ENCODE assay signal across 30 mouse cellular contexts in the genomic region with DNA sequence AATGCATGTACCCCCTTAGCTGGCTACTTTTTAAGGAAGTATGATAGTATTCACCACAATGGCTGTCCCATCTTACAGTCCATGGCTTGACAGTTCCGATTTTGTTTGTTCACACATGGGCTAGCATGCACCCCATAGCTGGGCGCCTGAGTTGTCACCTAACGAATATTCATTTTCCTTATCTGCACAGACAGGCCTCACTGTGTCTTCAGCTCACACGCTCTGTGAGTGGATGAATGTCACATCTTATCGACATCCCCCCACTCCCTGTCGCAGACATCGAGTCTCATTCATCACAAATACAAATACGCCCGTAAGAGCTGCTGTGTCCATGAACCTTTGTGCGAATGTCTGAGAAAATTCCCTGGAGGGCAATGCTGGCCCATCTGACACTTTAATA. TPM values are rescaled to one million over a fixed set of nuclear protein-coding genes. Genes with fewer than 3 reads are reported as not detected.
DNase-seq lines count a peak whose midpoint lies in the region; ATAC-seq and TF ChIP-seq lines count a peak whose summit lies in the region.
"Had no signal": no experiment of that assay in that cellular context is flagged by ENCODE, and none has a peak within 500 bp of the region (broad histone marks: within the 10 kb centered on the region; RNA-seq: fewer than 3 reads in every experiment).

No protein-coding gene starts in this region.

- peak; percentile 52; the same call in 1 of the 2 replicates for ATAC-seq in common myeloid progenitor, adult 5-6 weeks (replicated peaks; ENCODE audit: low read depth, poor library complexity, severe bottlenecking)
- ATAC-seq in liver, embryonic 12.5 days, result peak; percentile 97
- peak; percentile 87 for ATAC-seq in megakaryocyte progenitor cell, adult 5-6 weeks (replicated peaks; ENCODE audit: poor library complexity)
- no peak for ATAC-seq in lung, postnatal 0 days
- ATAC-seq: forebrain, embryonic 15.5 days; hindbrain, postnatal 0 days; intestine, embryonic 16.5 days; midbrain, embryonic 13.5 days had no signal

- peak overlapping the region; percentile 82 for H3K27ac ChIP-seq in liver, embryonic 12.5 days
- no peak overlapping the region for H3K27ac ChIP-seq in lung, postnatal 0 days (ENCODE audit: low read length)
- H3K27ac ChIP-seq: embryonic facial prominence, embryonic 12.5 days; forebrain, embryonic 15.5 days; hindbrain, postnatal 0 days; limb, embryonic 10.5 days; midbrain, embryonic 13.5 days; neural tube, embryonic 12.5 days had no signal

- H3K36me3 ChIP-seq in liver, embryonic 12.5 days, result no peaks in the 10 kb centered on the region
- no peaks in the 10 kb centered on the region for H3K36me3 ChIP-seq in lung, postnatal 0 days (ENCODE audit: insufficient read depth, low read length)
- H3K36me3 ChIP-seq: embryonic facial prominence, embryonic 12.5 days; forebrain, embryonic 15.5 days; heart, embryonic 12.5 days; limb, embryonic 10.5 days; midbrain, embryonic 13.5 days; neural tube, embryonic 12.5 days had no signal

- WGBS in liver, embryonic 12.5 days (ENCODE audit: insufficient replicate concordance), result 19% methylated on average over 10 of the region's 10 CpGs
- WGBS in lung, postnatal 0 days, result 82% methylated on average over 10 of the region's 10 CpGs

- H3K27me3 ChIP-seq in liver, embryonic 12.5 days (replicated peaks), result no peaks in the 10 kb centered on the region
- H3K27me3 ChIP-seq in lung, postnatal 0 days (replicated peaks; ENCODE audit: insufficient read depth, low read length), result no peaks in the 10 kb centered on the region
- H3K27me3 ChIP-seq: CH12.LX; embryonic facial prominence, embryonic 12.5 days; forebrain, embryonic 15.5 days; heart, embryonic 12.5 days; midbrain, embryonic 13.5 days; neural tube, embryonic 12.5 days had no signal

- H3K4me1 ChIP-seq in liver, embryonic 12.5 days, result peaks cover 54% of the 10 kb centered on the region
- H3K4me1 ChIP-seq in lung, postnatal 0 days (ENCODE audit: insufficient read depth, low read depth, low read length), result no peaks in the 10 kb centered on the region
- H3K4me1 ChIP-seq: embryonic facial prominence, embryonic 12.5 days; forebrain, embryonic 15.5 days; midbrain, embryonic 13.5 days; neural tube, embryonic 12.5 days had no signal

- no peaks in the 10 kb centered on the region for H3K9me3 ChIP-seq in liver, embryonic 12.5 days (replicated peaks)
- H3K9me3 ChIP-seq in lung, postnatal 0 days (ENCODE audit: low read length), result no peaks in the 10 kb centered on the region
- H3K9me3 ChIP-seq: embryonic facial prominence, embryonic 12.5 days; forebrain, embryonic 15.5 days; limb, embryonic 10.5 days; neural tube, embryonic 12.5 days had no signal

- peak overlapping the region; percentile 39 for H3K4me2 ChIP-seq in liver, embryonic 12.5 days
- H3K4me2 ChIP-seq in lung, postnatal 0 days (replicated peaks; ENCODE audit: low read depth, low read length), result no peak overlapping the region
- H3K4me2 ChIP-seq: embryonic facial prominence, embryonic 12.5 days; forebrain, embryonic 15.5 days; heart, embryonic 12.5 days; midbrain, embryonic 13.5 days; neural tube, embryonic 12.5 days had no signal

- H3K4me3 ChIP-seq in liver, embryonic 12.5 days, result no peak overlapping the region
- H3K4me3 ChIP-seq in lung, postnatal 0 days (ENCODE audit: low read depth, low read length), result no peak overlapping the region
- H3K4me3 ChIP-seq: embryonic facial prominence, embryonic 12.5 days; forebrain, embryonic 15.5 days; heart, embryonic 12.5 days; limb, embryonic 10.5 days; midbrain, embryonic 13.5 days; neural tube, embryonic 12.5 days had no signal

- TF ChIP-seq CTCF in lung, postnatal 0 days (IDR thresholded peaks at IDR 0.05), result no peak

- DNase-seq in MEL-GATA-1-ER (ENCODE audit: extremely low read depth, low read depth), result peak; percentile 56
- no peak for DNase-seq in lung, postnatal 0 days (ENCODE audit: low spot score)
- no peak for DNase-seq in heart, adult 11 months
- no peak for DNase-seq in natural killer cell, adult 2 months (ENCODE audit: low spot score in 2 of 2)
- DNase-seq: adrenal gland, postnatal 14 days; B cell, adult 2 months; cerebellum, adult 11-12 months; cerebellum, postnatal 10 days; gastrocnemius, postnatal 14 days; heart, adult 18-20 months; heart, postnatal 10 days; kidney, postnatal 4 days; layer of hippocampus, adult 9-11 months; lung, postnatal 10 days; right cerebral cortex, adult 18-20 months; right cerebral cortex, postnatal 4 days; thymus, adult 2 months had no signal

- no peak overlapping the region; the same call in 1 of the 2 replicates for H3K9ac ChIP-seq in liver, embryonic 12.5 days
- no peak overlapping the region for H3K9ac ChIP-seq in lung, postnatal 0 days (replicated peaks; ENCODE audit: low read depth)
- H3K9ac ChIP-seq: embryonic facial prominence, embryonic 12.5 days; forebrain, embryonic 15.5 days; heart, embryonic 12.5 days; midbrain, embryonic 13.5 days; neural tube, embryonic 12.5 days had no signal

- no peak for TF ChIP-seq EP300 in lung, postnatal 0 days (IDR thresholded peaks at IDR 0.05)

RNA-seq across cellular contexts. Expression of a gene that starts 24.1 kb away (rescaled TPM):
- total RNA-seq in common myeloid progenitor, adult 5-6 weeks (2017), result 0.64 TPM in 1 of 2 replicates, not detected in the other
- polyA plus RNA-seq in liver, embryonic 12.5 days (2016; fragmentation: Nextera tagmentation; extraction: Ambion mirVana), result 69.1 and 69.4 TPM in 2 replicates
- total RNA-seq in megakaryocyte progenitor cell, adult 5-6 weeks (2015), result 0.20 TPM in 1 of 2 replicates, not detected in the other
- total RNA-seq in megakaryocyte progenitor cell, adult 5-6 weeks (2017), result 0.10 TPM in 1 of 2 replicates, not detected in the other
- polyA plus RNA-seq in lung, postnatal 0 days (2015; fragmentation: Nextera tagmentation; extraction: Ambion mirVana), result 69.1 and 81.4 TPM in 2 replicates
- total RNA-seq: monocyte, adult 5-6 weeks had no signal
